Mouse (Mus musculus): Measurements from ENCODE around the gene Lmo1.
"Not testable (repeated sequence)": the region's sequence is repeated elsewhere in the genome, so short reads cannot be mapped to it uniquely, and the experiment has no call there.

The Lmo1 gene

DNA sequence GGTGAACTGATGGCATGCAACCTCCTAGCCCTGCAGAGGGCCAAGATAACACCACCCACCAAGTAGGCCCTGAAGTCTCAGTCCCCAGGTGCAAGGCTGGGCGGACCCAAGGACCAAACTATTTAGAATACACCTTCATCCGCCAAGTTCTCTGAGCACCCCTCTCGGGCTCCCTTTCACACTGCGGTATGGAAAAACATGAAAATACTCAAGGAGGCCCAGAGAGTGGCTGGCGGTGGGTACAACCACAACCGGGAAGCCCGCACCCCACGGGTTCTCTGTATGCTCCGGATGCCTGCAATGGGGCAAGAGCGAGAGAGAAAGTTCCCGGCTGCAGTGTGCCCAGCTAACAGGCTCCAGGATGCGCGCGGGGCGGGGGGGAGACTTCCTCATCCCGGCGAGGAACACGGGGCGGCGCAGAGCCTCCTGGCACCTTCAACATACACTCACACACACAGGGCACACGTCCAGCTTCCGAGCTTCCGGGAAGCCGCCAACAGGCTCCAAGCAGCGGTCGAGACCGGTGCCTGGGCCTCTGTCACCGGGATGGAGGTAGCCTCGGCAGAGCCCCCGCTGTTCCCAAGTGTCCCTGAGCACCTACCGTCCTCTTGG lies 564 bp downstream of the Lmo1 start:
- peak; percentile 18 to 51 for DNase-seq

DNA sequence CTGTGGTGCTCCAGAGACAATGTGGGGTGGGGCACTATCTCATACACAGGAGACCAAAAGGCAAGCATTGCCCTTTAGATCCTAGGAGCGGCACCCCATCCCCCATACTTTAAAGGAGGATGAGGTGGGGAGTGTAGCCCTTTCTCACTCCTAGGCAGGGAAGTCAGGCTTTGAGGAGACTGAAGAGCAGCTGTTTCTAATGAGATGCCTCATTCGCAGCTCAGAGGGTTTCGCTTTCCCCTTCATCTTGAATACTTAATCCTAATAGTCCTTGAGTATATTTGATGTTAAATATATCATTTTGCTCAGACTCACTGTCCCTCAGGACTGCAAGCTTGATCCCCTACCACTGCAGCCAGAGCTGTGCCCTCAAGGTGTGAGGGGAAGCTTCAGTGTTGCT lies 3.1 kb downstream of the Lmo1 start:
- no peak for DNase-seq

- DNase-seq: peak; percentile 65 to 92
These were observed 4.6 kb downstream of the Lmo1 start for GRCm38 (mm10) chr7:109170441-109170820.

GRCm38 (mm10) chr7:109169505-109170440 lies 5.2 kb downstream of the Lmo1 start:
- DNase-seq: peak in 1 of 2 experiments; percentile 20

DNA sequence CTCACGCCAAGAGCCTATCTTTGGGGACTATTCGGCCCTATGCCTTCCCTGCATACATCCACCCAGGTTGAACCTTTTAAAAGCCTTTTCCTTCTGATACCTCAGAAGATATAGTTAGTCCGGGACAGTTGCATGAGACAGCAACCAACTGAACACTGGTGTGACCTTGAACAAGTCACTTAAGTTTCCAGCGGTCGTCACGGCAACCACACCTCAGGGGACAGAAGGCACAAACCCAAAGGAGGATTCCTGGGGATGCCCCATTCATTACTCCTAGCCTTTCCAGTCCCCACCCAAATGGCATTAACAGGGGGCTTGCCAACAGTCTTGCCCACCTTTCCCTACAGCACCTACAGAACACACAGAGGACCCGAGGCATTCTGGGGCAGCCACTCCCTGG lies 6.3 kb downstream of the Lmo1 start:
- no peak for DNase-seq

GRCm38 (mm10) chr7:109165931-109166585 lies 8.9 kb downstream of the Lmo1 start:
- no peak for DNase-seq

DNA sequence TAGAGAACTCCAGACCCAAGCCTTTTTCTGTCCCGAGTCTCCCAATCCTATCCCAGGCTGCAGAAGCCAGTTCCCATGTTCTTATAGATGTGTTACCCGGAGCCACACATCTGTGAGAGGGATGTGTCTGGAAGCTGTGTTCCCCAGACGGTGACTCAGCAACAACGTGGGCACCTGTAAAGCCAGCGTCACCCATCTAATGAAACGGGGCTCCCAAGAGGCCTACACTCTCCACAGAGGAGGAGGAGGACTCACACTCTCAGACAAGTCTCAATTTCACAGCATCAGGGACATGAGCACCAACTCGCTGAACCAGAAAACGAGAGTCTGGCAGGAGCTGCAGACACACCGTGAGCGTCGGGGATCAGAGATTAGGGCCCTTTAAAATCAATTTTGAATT lies 20.7 kb downstream of the Lmo1 start:
- no peak for DNase-seq

GRCm38 (mm10) chr7:109153538-109153937 lies 21.5 kb downstream of the Lmo1 start:
- DNase-seq: no peak

GRCm38 (mm10) chr7:109151088-109151487 lies 23.9 kb downstream of the Lmo1 start:
- DNase-seq: no peak

DNA sequence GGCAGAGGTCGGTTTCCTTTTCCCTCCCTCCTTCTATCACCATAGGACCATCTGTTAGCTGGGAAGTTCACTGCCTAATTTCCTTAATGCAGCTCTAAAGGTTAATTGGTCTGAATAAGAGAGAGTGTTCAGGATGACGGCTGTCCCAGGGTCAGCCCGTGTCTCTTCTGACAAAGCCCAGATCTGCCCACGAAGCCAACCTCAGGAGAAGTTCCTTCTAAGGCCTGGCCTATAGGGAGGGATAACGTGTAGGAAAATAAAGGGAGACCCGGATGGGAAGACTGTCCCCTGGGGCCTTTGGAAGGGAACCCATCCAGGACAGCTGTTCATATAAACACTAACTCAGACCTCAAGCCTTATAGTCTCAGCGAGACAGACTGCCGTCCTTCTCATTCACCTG lies 29.8 kb downstream of the Lmo1 start:
- DNase-seq: no peak

DNA sequence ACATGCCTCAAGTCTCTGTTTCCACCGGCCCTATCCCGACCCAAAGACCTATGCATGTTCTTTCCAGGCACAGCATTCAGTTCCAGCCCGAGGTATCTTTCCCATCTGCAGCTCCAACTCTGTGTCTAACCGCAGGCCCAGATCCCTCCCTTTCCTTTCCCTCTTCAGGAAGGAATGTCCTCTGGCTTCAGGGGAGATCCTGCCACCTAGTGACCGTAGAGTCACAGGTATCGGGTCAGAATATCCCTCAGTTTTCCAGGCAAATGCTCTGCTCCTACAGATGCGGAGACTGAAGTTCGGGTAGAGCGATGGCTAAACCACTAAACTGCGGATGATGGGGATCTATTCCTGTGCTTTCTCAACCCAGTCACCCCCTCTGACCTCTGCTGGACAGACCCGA lies 30.3 kb downstream of the Lmo1 start:
- no peak for DNase-seq

DNA sequence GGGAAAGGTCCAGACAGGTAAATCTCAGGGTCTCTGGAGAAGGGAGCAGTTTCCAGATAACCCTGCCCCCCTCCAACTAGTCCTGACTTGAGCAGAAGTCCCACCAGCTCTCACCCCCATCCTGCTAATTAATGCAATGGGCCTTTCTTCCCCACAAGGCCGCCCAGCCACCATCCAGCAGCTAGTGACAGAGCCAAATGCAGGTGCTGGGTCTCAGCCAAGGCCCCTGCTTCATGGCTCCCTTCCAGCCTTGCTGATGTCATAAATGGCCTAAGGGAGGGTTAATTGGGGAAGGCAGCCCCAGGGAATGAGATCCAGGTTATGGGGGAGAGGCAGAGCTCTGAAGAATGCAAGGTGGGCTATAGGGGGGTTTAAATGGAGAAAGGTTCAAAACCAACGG lies 32.4 kb downstream of the Lmo1 start:
- no peak for DNase-seq

DNA sequence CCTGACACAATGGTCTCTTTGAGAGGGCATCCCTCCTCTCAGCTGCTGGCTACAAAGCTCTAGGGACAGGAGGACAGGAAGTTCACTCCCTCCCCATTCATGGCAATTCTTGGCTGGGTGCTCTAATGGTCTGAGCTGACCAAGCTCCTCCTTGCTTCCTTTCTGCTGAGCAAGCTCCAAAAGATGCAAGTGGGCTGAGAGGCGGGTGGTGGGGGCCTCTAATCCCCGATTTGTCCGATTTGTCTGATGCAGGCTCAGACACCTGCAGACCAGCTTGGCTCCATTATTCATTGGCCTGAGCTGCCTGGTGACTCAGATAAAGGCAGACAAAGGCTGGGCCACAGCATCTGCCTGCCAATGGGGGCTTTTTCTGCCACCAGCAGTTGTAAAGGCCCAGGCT lies 33.3 kb downstream of the Lmo1 start:
- no peak for DNase-seq

GRCm38 (mm10) chr7:109141054-109141453 lies 34.0 kb downstream of the Lmo1 start:
- no peak for DNase-seq

DNA sequence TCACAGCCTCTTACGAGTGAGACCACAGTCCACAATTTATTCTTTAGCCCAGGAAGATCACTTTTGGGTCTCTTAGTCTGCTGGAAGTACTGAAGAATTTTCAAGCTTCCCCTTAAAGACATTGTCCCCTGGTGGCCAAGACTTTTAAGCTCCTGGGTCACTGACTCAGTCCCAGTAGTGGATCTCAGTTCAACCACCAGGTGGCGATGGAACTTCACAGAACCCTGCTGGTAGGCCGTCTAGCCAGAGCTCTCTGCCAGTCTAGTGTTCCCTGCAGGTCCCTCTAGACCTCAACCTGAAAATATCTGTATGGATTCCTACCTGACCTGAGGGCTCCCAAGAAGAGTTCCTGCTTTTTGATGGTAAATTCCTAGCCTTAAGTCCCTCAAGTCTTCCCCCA lies 35.6 kb downstream of the Lmo1 start:
- peak; percentile 85 to 93 for DNase-seq

GRCm38 (mm10) chr7:109137441-109137840 lies 37.6 kb downstream of the Lmo1 start:
- no peak for DNase-seq

DNA sequence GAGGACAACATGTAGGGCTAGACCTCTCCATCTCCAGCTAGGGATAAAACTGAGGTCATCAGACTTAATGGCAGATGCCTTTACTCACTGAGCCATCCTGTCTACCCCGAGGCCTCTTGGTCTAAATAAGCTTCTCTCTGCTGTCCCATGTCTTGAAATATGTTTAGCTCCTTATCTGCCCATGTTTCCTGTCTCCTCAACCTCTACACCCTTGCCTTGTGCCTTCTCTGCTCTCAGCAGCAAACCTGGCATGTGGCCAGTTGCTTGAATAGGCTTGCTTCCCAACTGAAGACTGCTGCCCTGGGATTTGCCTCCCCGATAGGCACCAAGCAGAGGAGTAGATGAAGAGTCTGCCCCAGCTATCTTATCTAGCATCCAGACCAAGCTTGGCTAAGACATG lies 43.4 kb downstream of the Lmo1 start:
- DNase-seq: no peak

DNA sequence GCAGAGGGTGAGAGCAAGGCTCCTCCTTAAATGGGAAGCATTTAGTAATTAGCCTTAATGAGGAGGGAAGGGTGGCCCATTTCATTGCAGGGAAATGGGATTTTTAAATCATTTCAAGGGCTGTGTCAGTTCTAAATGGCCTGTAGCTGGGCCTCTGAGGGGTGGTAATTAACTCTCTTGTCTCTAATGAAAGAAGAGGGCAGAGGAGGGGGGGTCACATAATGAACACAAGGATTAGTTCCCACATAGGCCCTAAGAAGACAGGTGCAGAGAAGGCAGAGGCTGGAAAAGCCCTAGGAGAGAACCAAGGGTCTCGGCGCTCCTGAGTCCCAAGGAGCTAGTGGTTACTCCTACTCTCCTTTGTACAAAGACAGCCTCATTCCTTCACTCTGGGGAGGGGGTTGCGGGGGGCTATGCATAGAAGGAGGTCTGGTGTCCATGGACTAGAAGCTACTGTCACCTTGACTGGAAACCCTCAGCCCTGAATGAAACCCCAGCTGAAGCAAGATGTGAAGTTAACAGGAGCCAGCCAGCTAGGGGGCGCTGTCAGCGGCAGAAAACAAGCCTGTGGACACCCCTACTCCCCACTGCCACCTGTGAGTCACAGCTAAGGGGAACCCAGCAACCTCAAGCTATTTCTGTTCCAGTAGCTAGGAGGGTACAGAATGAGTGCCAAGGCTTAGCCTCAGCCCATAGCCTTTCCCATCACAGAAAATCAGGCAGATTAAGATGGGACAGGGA lies 44.9 kb downstream of the Lmo1 start:
- no peak for DNase-seq

- peak in 1 of 2 experiments; percentile 56 for DNase-seq
These were observed 45.6 kb downstream of the Lmo1 start for GRCm38 (mm10) chr7:109129442-109129841.

GRCm38 (mm10) chr7:109115929-109116328 lies 59.1 kb downstream of the Lmo1 start:
- DNase-seq: no peak

- DNase-seq: not testable (repeated sequence)
These were observed 59.5 kb downstream of the Lmo1 start for GRCm38 (mm10) chr7:109115488-109115887.

DNA sequence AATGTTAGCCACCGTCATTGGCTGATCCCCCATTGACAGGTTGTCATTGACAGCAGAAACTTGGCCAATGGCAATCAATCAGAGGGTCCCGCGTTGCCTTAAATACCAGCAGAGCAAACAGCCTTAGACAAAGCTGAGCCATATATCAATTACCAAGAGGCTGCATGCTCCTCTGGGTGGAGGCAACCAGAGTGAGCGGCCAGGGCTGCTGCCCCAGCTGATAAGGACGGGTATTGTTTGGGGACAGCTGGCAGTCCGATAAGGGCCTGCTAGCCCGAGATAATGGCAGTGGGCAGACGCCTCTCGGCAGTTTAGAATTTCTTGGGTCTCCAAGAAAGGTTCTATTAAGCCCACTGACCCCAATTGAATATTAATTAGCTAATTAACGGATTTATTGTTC lies 60.1 kb downstream of the Lmo1 start:
- DNase-seq: no peak

- DNase-seq: no peak
These were observed 64.0 kb downstream of the Lmo1 start for GRCm38 (mm10) chr7:109111000-109111399.
